Mouse (Mus musculus) layer of hippocampus, adult 11-12 months (tissue): ENCODE data around the gene Ivd.

Source experiments
- DNase-seq: peaks from one replicate; pipeline ENCODE4 v3.0.0; 2022; ENCODE audit warnings: low spot score

Ivd gene

DNA sequence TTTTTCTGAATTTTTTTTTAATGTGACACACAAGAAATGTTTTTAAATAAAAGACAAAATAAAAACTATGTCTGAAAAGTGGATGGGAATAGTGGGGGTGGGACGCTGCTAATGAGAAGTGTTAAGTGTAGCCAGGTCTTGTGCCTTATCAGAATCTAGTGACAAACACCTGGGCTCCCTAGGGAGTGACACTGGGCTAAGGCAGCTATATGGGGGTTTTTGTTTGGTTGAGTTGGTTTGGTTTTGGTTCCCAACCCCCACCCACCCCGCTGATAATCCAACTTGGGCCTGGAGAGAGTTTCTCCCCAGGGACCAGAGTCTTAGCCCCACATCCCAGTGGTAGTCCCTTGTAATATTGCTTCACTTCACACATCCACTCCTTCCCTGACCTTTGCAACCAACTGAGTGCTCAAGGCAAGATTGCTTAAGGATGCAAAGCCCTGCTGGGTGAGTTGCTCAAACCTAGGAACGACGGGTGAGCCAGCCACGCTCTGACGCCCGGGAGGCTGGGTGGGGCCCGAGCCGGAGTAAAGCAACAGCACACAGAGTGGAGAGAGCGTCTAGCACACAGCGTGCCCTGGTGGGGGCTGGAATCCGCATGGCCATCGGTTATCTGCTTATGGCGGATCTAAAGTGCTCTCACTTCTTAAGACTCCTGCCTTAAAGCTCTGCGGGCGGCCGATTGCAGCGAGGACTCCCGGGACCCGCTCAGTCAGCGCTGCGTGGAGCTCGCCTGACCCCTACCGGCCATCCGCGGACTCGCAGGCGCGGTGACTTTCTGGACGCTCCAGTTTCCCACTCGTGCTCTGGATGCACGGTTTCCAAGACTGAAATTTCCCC lies 21.3 kb downstream of the Ivd start:
- DNase-seq = peak; percentile 87

DNA sequence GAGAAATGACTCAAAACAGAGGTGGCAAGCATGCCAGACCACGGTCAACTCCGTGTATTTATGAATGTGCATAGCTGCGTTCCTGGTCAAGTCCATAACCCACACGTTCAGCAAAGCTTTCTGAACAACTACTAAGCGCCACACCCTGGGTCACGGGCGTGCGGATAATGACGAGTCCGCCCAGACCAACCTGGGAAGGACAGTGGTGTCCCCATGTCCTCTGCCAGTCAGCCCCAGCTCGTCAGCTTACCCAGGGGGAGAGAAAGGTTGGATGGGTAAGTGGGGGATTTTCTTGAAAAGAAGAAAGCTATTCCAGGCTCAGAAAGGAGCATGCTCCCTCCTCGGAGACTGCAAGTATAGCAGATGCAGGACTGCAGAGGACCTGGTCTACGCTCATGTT lies 25.7 kb downstream of the Ivd start:
- no peak for DNase-seq

DNA sequence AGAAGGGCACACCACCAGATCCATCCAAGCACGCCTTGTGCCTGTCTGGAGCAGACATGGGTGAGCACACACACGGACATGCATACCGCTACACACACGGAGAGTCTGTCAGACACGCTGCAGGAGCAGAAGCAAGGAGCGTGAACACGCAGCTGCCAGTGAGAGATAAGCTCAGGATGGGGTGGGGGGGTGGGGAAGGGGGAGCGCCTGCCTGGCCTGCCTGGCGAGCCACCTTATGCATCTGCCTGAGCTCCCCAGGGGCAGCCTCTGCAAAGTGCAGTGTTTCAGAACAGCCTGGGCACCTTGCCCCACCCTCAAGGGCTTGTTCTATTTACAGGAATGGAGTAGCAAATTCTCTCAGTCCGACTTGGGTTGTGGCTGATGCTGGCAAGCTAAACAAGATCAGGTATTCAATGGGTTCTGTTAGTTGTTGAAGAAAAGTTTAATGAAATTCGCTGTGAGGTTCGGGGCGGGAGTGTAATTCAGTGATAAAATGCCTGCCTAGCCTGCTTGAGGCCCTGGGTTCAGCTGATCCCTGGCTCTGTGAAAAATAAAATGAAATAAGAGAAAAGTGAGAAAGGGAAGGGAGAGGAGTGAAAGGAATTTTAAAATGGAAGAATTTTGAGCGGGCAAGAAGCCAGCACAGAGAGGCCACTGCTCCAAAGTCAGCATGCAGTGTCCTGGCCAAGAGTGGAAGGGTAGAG lies 26.2 kb downstream of the Ivd start:
- no peak for DNase-seq

DNA sequence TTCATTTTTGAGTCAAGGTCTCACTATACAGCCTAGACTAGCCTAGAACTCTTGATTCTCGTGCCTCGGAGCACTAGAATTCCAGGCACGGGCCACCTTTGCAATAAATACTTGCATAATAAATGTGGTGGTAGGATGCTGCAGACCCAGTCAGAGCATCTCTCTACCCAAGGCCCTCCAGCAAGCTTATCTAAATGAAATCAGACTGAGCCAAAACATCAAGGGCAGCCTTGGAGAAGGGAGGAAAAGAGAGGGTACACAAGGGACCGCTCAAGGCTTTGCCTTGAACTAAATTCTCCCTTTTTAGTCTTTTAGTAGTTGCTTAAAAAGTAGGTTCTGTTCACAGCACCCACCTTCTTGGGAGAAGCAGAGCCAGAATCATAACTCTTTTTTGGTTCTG lies 29.4 kb downstream of the Ivd start:
- no peak for DNase-seq

DNA sequence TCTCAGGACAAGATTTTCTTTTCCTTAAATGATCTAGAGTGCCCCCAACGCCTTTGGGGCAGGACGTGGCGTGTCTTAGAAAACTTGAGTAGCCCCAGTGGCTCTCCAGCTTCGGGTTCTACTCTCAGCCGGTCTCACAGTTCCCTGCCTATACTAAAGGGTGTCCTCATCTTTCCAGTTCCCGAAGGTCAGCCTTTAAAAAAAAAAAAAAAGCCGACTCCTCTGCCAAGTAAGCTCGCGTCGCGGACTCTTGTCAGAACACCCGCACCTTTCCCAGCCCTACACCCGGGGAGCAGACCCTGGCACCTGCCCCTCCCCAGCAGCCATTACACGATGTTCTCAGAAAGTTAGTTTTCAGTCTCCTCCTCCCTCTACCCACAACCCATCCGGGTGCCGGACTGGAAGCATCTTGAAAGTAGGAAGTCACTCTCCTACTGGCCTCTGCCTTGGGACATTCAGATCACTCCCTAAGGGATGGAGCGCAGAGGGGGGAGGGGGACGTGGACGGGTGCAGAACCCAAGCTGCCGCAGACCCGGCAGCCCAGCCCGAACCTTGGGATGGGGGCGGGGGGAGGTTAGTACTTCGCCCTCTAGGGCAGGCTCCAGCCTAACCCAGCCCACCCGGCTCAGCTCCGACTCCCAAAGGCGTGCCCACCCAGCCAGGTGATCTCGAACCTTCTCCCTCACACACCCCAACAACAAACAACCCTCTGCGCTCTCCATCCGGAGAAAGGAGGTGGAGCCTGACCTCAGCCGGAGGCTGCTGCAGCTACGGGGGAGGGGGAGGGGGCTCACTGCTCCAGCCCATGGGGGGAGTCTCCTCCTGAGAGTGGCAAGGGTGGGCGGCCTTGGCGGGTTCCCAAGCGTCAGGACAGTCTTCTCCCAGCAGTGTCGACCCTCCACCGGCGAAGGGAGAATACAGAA lies 34.5 kb downstream of the Ivd start:
- peak; percentile 30 for DNase-seq

DNA sequence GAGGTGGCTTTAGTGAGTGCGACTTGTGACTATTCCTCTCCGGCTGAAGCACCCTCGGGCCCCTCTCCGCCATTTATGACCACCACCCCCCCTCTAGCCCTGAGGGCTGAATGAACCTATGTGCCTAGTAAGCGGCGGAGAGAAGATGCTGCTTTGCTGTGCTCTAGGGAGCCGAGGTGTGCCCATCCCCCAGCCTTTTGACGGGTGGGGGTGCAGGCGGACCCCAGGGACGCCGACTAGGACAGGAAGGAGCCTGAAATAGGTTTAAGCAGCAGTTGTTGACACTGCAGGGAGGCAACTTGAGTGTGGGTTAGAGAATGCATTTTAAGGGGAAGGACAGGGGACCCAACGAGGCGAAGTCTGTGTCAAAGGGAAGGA lies 35.1 kb downstream of the Ivd start:
- DNase-seq = no peak

DNA sequence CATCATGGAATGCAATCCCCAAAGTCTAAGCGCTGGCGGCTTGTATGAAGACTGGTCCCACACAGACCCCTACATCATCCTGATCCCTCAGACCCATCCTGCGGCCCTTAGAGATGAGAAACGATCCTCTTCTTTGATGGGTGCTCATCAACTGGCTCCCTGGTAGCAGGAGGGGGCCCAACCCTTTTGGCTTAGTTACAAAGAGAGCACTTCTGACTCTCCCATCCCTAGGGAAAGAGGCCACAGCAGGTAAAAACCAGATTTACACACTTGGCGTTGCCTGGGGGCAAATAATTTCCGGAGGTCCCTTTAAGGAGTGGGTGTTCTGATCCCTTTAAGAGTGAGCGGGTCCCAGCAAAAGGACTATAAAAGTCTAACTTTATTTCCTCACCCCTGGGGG lies 35.6 kb downstream of the Ivd start:
- DNase-seq = no peak

DNA sequence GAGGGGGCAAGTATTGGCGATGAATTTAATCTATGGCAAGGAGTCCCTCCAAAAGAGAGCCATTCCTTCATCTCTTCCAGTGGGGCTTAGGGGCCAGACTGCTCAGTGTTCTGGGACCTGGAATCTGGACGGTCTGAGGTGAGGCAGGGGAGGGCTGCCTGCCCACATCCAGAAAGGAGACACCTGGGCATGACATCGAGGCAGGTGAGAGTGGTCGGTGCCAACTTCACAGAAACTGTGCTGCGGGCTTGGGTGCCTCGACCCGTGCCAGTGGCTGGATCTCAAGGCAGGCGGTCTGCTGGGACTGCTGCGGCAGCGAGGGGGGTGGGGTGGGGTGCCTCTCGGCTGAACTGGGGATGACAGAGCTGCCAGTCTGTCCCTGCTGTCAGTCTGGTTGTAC lies 36.1 kb downstream of the Ivd start:
- DNase-seq = no peak

DNA sequence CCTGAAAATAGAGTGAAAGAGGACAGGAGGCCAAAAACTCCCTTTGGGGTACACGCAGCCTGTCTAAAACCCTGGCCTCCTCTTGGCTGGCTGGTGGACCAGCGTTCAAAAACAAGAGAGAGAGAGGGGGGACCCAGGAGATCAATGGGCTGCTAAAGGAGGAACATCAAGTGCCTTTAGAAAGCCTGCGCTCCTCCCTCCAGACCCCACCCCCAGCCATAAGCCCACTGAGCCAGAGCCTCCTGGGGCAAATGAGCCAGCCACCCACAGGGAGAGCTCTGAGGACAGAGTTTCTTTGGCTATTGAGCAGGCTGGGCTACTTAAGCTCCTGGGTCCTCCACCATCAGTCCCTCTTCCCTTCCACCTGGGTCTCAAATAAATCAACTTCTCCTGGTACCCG lies 37.0 kb downstream of the Ivd start:
- DNase-seq = no peak

DNA sequence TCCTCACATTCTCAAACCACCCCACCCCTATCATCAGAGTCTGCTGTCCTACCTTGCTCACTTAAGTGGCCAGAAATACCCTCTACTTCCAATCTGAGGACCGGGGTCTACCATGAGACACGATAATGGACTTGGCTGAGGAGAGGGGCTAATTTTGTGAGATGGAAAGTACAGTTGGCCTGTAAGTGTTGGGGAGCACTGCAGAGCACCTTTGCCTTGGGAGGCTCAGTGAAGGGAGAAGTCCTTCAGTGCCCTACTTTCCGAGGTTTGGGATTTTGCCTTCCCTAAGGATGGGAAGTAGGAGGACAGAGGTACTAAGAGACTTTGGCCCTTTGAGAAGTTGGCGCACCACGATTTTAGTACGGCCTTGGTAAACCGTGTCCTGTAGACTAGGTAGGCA lies 37.6 kb downstream of the Ivd start:
- no peak for DNase-seq

DNA sequence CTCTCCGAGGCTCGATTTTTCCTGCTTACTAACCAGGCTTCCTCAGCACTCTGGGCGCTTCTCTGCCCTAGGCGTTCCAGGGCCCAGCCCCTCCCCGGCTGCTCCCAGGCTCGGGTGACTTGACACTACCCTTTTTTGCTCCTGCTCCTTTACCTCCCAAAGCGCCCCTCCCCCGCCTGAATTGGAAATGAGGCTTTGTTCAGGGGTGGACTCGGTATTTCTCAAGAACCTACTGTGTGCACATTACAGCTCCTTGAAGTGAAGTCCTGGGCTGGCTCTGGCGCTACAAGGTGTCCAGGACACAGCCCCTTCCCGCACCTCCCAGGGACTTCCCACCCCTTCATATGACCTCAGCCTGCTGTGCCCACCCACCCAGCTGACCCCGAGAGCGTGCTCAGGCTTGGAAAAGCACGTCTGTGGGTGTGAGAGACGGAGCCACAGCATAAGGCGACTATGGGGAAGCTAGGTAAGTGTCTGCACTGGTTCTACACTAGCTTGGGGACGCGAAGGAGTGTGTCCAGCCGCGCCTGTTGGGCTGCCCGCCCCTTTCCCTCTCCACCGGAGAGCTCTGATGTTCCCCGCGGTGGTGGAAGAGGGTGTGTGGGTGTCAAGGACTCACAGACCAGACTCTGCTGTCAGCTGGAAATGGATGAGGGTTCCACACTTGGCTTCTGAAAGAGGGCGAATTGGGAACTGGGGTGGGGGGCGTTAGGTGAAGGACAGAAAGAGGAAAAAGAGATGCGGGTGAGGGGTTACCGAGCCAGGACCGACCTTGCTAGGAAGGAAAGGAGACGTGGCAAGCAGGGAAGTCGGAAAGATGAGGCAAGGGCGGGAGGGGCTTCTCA lies 38.4 kb downstream of the Ivd start, which contains the start of gene Bahd1:
Gene Bahd1, plus strand, starts transcription at position 397 of the 845 bp plus-strand sequence.
- DNase-seq = no peak

DNA sequence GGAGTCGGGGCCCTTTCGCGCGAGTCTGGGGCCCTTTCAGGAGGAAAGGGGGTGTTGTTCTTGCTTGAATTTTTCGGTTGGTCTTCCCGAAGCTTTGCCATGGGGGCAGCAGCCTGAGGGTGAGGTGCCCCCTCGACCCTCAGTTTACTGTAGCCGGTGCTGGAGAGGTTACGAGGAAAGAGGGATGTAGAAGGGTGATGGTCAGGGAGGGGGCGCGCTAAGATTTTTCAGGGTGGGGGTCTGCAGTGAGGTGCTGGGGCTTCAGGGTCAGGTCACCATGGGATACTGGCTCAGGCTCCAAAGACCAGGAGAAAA lies 39.0 kb downstream of the Ivd start:
- DNase-seq = no peak

DNA sequence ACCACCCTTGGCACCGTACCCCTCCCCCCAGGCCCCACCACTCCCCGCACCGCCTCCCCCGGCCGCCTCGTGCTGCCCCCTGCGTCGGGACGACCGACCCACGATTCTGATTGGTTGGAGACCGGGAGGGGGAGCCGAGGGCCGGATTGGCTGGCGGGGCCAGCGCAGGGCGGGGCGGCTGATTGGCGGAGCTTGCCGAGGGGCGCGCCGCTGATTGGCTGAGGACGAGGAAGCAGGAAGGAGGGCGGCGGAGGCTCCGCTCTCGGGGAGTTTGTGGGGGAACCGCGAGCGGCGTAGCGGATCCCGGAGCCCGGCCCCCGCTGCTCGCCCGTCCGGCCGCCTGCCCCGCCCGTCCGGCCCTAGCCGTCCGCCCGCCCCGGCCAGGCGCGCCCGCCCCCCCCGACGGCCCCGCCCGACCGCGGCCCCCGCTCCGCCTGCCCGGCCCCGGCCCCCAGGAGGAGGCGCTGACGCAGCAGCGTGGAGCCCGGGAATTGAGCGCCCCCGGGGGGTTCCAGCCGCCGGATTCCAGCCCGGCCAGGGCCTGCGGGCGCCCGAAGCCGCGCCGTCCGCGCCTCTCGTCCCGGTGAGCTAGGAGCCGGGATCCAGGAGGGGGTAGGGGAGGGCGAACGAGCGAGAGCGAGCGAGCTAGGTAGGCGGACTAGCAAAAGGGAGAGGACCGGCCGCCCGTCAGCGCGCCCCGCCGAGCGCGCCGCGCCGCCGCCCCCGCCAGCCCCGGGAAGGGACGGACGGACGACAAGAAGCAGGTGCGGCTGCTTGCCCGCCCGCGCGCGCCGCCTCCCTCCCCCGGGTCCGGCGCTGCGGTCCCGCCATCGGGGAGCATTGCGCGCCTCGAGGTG lies 39.6 kb downstream of the Ivd start:
- peak; percentile 97 for DNase-seq

DNA sequence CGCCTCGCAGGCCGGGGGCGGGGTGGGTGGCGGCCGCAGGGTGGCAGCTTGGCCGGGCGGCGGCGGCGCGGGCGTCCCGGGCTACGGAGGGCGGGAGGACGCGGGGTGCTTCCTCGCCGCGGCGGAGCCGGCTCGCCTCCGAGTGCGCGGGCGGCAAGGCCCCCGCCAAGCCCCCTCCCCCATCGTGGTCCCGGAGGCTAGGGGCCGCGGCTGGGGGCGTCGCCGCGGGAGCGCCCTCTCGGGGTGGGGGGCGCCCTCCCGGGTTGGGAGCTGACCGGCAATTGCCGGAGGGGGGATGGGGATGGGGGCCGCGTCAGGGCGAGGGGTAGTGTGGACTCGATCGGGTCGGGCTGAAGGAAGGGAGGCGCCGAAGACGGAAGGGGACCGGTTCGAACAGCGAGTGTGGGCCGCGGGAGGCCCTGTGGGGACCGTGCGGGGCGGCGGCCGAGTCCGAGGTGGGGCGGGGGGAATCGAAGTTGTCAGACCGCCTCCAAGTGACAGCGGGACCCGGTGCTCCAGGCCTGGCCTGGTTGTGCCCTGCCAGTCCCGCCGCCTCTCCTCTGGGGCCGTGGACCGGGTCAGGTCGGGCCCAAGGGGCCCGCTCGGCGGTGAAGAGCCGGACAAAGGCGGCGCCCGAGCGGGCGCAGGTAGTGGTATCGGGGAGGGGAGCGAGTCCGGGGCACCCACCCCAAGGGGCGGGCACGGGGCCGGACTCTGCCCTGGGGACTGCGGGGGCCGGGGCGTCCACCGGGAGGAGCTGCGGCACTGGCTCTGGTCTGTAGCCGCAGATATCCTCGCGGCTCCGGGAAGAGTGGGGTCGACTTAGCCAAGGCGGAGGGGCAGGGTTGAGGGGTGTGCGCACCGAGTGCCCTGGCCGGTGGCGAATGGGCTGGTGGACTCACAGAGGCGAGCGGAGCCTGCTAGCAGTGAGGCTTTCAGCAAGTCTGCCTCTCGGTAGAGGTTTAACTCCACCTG lies 40.6 kb downstream of the Ivd start:
- no peak for DNase-seq

DNA sequence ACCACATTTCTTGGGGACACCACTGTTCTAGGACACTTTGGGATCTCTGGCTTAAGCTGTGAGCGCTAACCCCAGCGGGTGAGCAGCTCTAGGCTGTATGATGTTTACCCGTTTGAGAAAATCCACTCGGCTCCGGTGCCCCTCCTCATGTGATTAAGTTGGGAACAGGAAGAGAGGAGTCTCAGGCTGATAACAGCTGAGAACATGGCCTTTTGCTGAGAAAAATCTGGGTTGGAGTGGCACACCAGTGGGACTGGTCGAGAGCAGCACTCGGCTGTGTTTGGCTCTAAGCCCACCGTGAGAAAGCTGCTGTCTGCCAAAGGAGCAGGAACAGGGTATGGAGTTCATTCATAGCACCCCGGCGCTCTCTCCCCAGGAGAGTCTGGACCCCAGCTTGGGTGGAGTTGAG lies 41.6 kb downstream of the Ivd start:
- no peak for DNase-seq

DNA sequence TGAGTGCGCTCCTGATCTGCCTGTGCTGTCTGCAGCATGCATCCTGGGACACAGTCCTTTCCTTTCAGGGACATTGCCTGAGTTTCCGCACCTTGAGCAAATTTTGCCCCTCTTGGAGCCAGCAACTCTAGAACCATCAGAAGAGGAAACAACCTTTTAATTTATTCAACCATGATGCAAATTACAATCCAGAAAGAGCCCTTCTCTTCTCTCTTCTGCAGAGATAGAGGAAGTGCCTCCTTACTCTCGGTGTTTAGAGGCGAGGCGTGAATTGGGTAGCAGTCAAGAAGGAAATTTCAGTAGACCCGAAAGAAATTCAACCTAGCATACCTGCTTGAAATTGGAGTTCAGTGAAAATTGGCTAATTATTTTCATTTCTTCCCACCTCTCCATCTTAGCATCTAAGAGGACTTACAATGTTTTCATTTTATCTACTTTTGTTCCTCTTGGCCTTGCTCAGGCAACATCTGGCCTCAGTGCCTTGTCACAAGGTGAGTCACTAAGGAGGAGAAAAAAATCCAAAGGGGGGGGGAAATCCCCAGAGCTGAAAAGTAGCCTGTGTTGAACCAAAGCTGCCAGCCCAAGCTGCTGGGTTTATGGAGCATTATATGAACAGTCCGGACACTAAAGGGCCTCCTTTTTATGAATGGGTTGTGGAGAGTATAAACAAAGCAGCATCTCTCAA lies 43.8 kb downstream of the Ivd start:
- no peak for DNase-seq

DNA sequence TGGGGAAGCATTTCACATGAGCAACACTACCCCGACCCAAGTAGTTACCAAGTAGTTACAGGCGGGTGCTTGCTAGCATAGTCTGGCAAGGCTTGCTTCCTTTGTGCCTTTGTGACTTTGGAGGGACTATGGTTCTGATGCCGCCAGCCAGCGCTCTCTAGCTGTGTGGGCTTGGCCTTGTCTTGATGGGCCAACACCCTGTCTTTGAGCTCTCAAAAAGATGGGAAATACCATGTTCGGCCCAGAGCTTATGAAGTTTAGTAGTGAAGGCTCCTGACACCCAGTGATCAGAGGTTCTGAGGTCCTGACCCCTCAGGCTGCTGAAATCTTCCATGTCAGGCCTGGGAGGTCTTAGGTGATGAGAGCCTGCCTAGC lies 44.4 kb downstream of the Ivd start:
- DNase-seq = no peak

DNA sequence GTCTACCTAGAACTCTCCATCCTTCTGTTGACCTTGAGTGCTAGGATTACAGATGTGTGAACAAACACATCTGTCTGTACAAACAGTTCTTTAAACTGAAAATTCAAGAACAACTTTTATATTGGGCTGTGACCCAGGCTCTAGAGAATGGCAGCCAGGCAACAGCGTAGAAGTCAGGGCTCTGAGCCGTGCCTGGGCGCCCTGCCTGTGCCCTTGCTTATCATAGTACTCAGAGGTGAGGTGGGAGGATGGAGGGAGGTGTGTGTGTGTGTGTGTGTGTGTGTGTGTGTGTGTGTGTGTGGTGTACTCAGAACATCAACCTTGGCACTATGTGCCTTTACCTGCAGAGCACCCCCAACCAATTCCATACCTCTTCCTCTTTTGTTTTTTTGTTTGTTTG lies 46.0 kb downstream of the Ivd start:
- DNase-seq = no peak

DNA sequence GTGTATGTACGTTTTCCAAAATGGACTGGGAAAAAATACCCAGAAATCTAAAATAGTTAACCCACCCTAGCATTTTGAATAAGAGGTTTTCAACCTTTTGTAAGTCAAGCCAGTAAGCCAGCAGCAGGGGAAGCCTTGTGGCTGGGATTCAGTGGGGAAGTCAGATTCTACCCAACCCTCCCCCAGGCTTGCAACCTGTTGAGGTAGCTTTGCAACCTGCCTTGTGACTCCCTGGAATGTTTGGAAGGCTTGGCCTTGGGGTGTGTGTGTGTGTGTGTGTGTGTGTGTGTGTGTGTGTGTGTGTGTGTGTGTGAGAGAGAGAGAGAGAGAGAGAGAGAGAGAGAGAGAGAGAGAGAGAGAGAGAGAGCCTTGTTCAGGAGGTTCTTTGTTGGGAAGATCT lies 47.4 kb downstream of the Ivd start:
- DNase-seq = no peak
